8 mouse cellular contexts compared by ENCODE assay signal in genomic region chr8:119412735-119413498, GRCm38 (mm10). TPM values are rescaled to one million over a fixed set of nuclear protein-coding genes. Genes with fewer than 3 reads are reported as not detected.
A peak's percentile ranks its signal among the peaks of the same experiment; 100 is the strongest.
DNase-seq lines count a peak whose midpoint lies in the region; ATAC-seq lines count a peak whose summit lies in the region.

No protein-coding gene starts in this region.

- peak; percentile 87 for ATAC-seq in forebrain, embryonic 16.5 days
- ATAC-seq in lung, embryonic 16.5 days (ENCODE audit: low read depth): peak; percentile 70

- H3K9ac ChIP-seq in forebrain, embryonic 16.5 days (replicated peaks; ENCODE audit: low read depth, low read length): peak overlapping the region; percentile 46
- peak overlapping the region; percentile 62 for H3K9ac ChIP-seq in lung, embryonic 16.5 days (ENCODE audit: low read length)

- WGBS in forebrain, embryonic 16.5 days: 9% methylated on average over 18 of the region's 18 CpGs
- 11% methylated on average over 18 of the region's 18 CpGs for WGBS in lung, embryonic 16.5 days

- H3K27ac ChIP-seq in forebrain, embryonic 16.5 days (ENCODE audit: low read length): no peak overlapping the region
- H3K27ac ChIP-seq in lung, embryonic 16.5 days (ENCODE audit: low read length): no peak overlapping the region

- peaks cover 9% of the 10 kb centered on the region for H3K36me3 ChIP-seq in forebrain, embryonic 16.5 days (ENCODE audit: control insufficient read depth, insufficient read depth)
- H3K36me3 ChIP-seq in lung, embryonic 16.5 days (ENCODE audit: control insufficient read depth, insufficient read depth, low read length): peaks cover 14% of the 10 kb centered on the region

- no peak overlapping the region for H3K4me3 ChIP-seq in forebrain, embryonic 16.5 days (replicated peaks; ENCODE audit: low read length)
- no peak overlapping the region for H3K4me3 ChIP-seq in lung, embryonic 16.5 days (ENCODE audit: low read length)

- peaks cover 3% of the 10 kb centered on the region; the same call in 1 of the 2 replicates for H3K4me1 ChIP-seq in forebrain, embryonic 16.5 days (replicated peaks; ENCODE audit: control insufficient read depth, insufficient read depth, low read length)
- no peaks in the 10 kb centered on the region for H3K4me1 ChIP-seq in lung, embryonic 16.5 days (replicated peaks; ENCODE audit: control insufficient read depth, insufficient read depth, low read length)

- H3K27me3 ChIP-seq in forebrain, embryonic 16.5 days (replicated peaks; ENCODE audit: control insufficient read depth, insufficient read depth, low read length): 0 out of 2 replicates have a peak, but pooled peaks cover 2% of the 10 kb centered on the region
- H3K27me3 ChIP-seq in lung, embryonic 16.5 days (ENCODE audit: control insufficient read depth, insufficient read depth, low read depth, low read length): no peaks in the 10 kb centered on the region; the same call in 1 of the 2 replicates

- no peaks in the 10 kb centered on the region for H3K9me3 ChIP-seq in forebrain, embryonic 16.5 days (ENCODE audit: control insufficient read depth, low read length)
- no peaks in the 10 kb centered on the region for H3K9me3 ChIP-seq in lung, embryonic 16.5 days (ENCODE audit: control insufficient read depth, low read length)

- DNase-seq in NIH3T3 (ENCODE audit: low read depth): peak; percentile 92
- peak; percentile 58 for DNase-seq in cerebellum, adult 11-12 months
- DNase-seq in heart, postnatal 4 days: peak; percentile 84
- DNase-seq in layer of hippocampus, adult 9-11 months: peak; percentile 82
- peak; percentile 50 for DNase-seq in retina, adult 2 months (ENCODE audit: low read depth, low spot score)
- DNase-seq in thymus, postnatal 14 days: peak; percentile 85

- peak overlapping the region; percentile 44 for H3K4me2 ChIP-seq in forebrain, embryonic 16.5 days (ENCODE audit: low read length)
- H3K4me2 ChIP-seq in lung, embryonic 16.5 days (ENCODE audit: low read depth, low read length): peak overlapping the region; percentile 56

RNA-seq across cellular contexts. Expression of gene Mlycd, which starts 18.2 kb away (rescaled TPM):
- polyA plus RNA-seq in forebrain, embryonic 16.5 days (2015; fragmentation: Nextera tagmentation; extraction: Ambion mirVana): 13.0 and 13.9 TPM in 2 replicates
- 10 to 100 TPM; 70.4 to 72.5 TPM for total RNA-seq in heart, postnatal 4 days (2021)
- 12.1 and 12.3 TPM in 2 replicates for polyA plus RNA-seq in lung, embryonic 16.5 days (2015; fragmentation: Nextera tagmentation; extraction: Ambion mirVana)

RNA-seq across cellular contexts. Expression of gene Osgin1, which starts 21.0 kb away (rescaled TPM):
- polyA plus RNA-seq in forebrain, embryonic 16.5 days (2015; fragmentation: Nextera tagmentation; extraction: Ambion mirVana): 0.20 TPM in 2 replicates
- total RNA-seq in heart, postnatal 4 days (2021): 1 to 10 TPM in 1 of 2 experiments, under 1 TPM in 1; 0.55 to 1.5 TPM
- 1.9 and 3.2 TPM in 2 replicates for polyA plus RNA-seq in lung, embryonic 16.5 days (2015; fragmentation: Nextera tagmentation; extraction: Ambion mirVana)

RNA-seq across cellular contexts. Expression of gene Necab2, which starts 33.6 kb away (rescaled TPM):
- 11.9 and 28.9 TPM in 2 replicates for polyA plus RNA-seq in forebrain, embryonic 16.5 days (2015; fragmentation: Nextera tagmentation; extraction: Ambion mirVana)
- total RNA-seq in heart, postnatal 4 days (2021): under 1 TPM in 1 of 2 experiments, not detected in 1; 0.23 TPM
- polyA plus RNA-seq in lung, embryonic 16.5 days (2015; fragmentation: Nextera tagmentation; extraction: Ambion mirVana): 1.3 and 1.4 TPM in 2 replicates
